Mouse (Mus musculus) CD4-positive naive resting alpha-beta T cell, adult 57 days (primary cell): ENCODE measurements around the gene Olfm3. TPM values are rescaled to one million over a fixed set of nuclear protein-coding genes. Genes with fewer than 3 reads are reported as not detected.

Source experiments
- total RNA-seq: library from RNA; stranded (reverse); gene quantifications from one replicate; pipeline ENCODE4 v1.2.4, GENCODE M21; 2023

The Olfm3 gene
- not detected for total RNA-seq

GRCm38 (mm10) chr3:114903924-114904438 lies at the start of gene Olfm3:
Gene Olfm3, plus strand, starts transcription at chr3:114904078.

